Mouse (Mus musculus): ENCODE measurements around the gene Cd151. TPM values are rescaled to one million over a fixed set of nuclear protein-coding genes. Genes with fewer than 3 reads are reported as not detected.

The Cd151 gene
- total RNA-seq (2015; ENCODE audit: low replicate concordance) (16.6 and 20.1 TPM in 2 replicates), total RNA-seq (2017; ENCODE audit: low replicate concordance) (24.1 and 30.7 TPM in 2 replicates)

- peak; percentile 73 for ATAC-seq (replicated peaks; ENCODE audit: low FRiP score, poor library complexity, severe bottlenecking)
Observed at GRCm38 (mm10) chr7:141467230-141468030, at the start of gene Cd151. Cd151 (plus strand) TSS chr7:141467392.

DNA sequence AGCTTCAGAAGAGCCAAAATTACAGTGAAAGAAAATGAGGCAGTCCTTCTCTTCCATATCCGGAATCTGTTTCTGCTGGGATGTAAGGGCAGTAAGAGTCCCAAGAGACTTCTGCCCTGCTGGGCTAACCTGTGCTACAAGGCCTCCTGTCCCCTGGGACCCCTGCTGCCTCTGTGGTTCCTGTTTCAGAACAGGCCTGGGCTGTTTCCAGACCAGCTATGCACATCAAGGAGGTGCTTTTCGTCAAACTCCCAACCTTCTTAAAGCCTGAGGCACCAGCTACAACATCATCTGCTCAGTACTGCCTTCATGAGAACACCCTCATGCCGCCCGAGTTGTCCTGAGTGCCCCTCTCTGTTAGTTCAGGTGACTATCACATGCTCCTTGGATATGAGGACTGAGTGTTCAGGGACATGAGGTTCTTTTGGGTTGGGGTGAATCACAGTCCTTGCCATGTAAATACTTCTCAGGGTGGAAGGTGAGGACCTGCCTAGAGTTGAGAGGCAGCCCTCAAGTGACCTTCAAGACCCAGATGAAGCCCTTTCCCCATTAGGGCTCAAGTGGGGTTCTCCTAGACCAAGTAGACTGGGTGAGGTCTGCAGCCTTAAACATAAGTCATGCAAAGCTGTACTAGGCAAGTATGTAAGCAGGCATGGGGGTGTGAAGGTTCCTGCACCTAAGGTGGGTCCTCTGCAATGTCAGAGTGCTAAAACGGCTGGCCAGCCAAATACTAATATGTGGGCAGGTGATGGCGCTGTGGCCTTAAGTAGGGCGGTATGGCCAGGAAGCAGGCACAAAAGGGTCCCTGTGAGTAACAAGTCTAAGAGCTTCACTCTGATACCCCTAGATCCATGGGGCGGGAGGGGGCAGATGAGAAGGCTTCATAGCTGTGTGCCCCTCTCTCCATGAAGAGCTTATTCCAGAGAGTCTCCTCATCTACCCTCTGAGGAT, 49.2 kb upstream of the Cd151 start:
- ATAC-seq (replicated peaks; ENCODE audit: low FRiP score, poor library complexity, severe bottlenecking) = no peak

DNA sequence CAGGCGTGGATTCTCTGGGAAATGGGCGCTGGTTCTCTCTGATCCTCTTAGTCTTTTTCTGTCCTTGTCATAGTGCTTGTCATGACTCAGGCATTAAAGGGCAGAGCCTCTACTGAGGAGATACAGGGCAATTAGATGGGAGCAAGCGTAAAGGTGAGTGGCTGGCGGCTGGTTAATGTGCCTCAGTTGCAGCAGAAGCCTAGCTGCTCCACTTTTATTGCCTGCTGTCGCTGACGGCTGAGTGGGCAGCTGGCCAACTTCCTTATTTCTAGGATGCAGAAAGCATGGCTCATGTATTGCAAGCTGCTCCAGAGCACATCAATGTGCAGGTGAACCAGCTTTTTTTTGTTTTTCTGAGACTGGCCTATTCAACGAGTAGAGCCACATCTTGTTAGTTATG, 48.2 kb upstream of the Cd151 start:
- no peak for ATAC-seq (replicated peaks; ENCODE audit: low FRiP score, poor library complexity, severe bottlenecking)

DNA sequence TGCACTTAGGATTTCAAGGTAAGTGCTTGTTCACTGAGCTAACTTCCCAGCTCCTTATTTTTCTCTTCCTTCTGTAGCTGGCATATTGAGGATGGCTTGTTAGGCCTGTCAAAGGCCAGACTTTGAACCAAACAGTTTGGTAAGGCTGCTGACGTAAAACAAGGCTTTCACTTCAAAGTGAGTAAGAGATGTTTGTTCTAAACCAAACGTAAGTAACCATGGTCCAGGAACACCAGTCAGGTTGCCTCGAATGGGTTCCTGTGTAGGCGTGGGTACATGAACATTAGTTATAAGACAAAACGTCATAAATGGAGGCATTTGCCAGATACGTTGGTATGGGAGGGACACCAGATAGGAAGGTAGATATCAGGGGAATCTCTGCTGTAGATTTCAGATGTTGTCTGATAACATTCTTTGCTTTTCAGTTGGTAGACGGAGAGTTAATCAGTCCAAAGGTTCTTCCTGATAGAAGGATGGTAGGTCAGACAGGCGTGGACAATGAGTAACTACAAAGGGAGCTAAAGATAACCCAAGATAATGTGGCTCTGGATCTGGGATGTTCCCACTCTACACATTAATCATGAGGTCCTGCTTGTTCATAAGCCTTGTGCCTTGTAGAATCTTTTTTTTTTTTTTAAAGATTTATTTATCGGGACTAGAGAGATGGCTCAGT, 47.0 kb upstream of the Cd151 start:
- no peak for ATAC-seq (replicated peaks; ENCODE audit: low FRiP score, poor library complexity, severe bottlenecking)

GRCm38 (mm10) chr7:141423811-141424210, 43.4 kb upstream of the Cd151 start:
- no peak for ATAC-seq (replicated peaks; ENCODE audit: low FRiP score, poor library complexity, severe bottlenecking)

GRCm38 (mm10) chr7:141426948-141427730, 40.1 kb upstream of the Cd151 start:
- ATAC-seq (replicated peaks; ENCODE audit: low FRiP score, poor library complexity, severe bottlenecking) = no peak

- no peak for ATAC-seq (replicated peaks; ENCODE audit: low FRiP score, poor library complexity, severe bottlenecking)
Observed at GRCm38 (mm10) chr7:141428701-141429100, 38.5 kb upstream of the Cd151 start.

- no peak for ATAC-seq (replicated peaks; ENCODE audit: low FRiP score, poor library complexity, severe bottlenecking)
Observed at GRCm38 (mm10) chr7:141429310-141429709, 37.9 kb upstream of the Cd151 start, which contains the start of gene Cend1. Cend1 (minus strand) TSS chr7:141429491.

DNA sequence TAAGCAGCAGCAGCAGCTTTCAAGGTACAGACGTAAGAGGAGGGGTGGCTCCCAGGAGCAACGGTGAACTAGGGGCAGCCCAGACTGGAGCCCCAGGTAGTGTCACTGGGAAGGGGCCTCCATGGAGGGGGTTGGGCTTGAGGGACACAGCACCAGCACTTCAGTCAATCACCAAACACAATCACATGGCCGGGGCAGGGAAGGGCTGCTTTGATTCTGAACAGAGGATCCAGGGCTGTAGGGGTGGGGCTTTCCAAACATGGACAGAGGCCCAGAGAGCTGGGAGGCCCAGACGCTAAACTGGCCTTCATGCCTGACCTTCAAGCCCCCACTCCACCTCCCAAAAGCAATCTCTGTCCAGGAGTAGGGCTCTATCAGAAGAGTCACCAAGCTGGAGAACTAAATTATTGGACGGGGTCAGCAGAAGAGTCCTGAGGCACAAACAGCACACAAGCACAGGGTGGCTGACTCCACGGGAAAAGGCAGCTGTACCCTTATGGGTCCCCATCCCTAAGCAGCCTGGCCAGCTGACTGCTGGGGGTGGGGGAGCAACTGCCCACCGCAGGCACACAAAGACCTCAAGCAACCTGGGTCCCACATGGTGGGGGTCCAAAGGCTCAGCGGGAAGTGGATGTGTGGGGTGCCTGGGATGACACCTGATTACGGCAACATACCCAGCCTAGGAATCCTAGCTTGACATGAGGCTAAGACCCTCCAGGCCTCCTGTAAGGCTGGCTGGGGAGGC, 37.2 kb upstream of the Cd151 start:
- ATAC-seq (replicated peaks; ENCODE audit: low FRiP score, poor library complexity, severe bottlenecking) = no peak

DNA sequence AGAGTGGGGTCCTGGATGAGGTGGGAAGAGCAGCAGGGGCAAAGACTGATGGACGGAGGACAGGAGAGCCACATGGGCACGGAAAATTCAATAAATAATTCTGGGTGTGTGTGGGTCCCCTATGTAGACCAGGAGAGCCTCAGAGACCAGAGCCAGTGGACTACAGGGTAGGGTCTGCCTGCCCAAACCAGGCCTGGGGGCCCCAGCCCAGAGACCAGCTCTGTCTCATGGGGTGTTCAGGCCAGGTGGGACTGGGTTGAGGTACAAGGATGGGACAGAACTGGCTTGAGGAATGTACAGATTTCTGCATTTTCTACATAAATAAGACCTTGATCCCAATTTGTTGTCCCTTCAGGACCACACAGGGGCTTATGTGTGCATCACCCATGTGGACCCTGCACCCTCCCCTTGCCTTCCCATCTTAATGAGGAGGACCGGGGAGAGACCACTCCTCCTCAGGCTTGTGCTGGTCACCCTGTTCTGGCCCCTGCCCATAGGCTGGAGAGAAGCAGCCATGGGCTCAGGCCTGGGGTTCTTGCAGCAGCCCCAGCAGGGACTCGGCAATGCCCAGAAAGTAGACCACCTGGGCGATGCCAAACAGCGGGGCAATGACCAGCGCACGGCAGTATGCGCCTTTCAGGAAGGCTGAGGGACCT, 36.5 kb upstream of the Cd151 start:
- ATAC-seq (replicated peaks; ENCODE audit: low FRiP score, poor library complexity, severe bottlenecking) = no peak

DNA sequence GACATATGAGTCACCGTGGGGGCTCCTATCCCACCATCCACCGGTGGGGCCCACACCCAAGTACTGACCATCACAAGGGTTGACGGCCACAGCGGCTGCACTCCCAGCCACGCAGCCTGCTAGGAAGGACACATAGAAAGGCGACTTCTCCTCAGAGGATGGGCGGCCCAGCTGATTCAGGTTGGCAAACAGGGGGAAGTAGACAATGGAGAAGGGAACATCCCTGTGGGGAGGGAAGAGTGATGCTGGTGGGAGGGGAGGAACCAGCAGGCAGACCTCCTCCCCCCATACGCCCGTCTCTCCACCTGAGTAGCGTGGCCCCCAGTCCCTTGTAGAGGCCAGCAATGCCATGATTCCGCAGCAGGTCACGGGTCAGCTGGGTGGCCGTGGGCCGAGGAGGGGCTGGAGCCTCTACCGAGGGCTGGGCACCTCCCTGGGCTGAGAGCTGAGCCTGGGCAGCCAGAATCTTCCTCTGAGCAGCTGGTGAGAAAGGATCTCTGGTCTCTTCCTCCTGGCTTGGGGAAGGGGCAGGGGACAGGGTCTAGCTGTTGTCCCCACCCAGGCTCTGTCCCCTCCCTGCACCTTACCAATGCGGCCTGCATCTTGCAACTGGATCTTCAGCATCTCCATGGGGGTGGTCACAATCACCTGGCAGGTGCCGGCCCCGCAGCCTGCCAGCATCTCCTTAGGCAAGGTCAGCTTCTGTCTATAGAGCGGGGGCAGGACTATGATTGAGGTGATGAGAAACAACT, 35.6 kb upstream of the Cd151 start:
- ATAC-seq (replicated peaks; ENCODE audit: low FRiP score, poor library complexity, severe bottlenecking) = no peak

DNA sequence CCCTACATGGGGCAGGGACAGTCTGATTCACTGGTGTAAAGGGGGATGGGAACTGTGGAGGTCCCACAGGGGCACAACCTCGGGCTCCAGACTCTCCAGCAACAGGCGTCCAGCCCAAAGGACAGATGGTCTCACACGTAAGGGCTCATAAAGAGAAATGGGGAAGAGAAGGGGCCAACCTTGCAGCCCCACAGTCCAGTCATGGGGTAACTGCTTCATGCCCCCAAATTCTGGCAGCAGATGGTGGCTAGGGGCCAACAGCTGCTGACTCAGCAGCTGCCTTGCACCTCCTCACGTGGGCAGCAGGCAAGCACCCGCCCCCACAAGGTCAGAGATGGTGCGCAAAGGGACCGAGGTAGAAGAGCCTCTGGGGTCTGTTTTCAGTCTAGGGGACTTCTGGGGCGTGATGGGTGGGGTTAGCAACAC, 35.0 kb upstream of the Cd151 start:
- no peak for ATAC-seq (replicated peaks; ENCODE audit: low FRiP score, poor library complexity, severe bottlenecking)

DNA sequence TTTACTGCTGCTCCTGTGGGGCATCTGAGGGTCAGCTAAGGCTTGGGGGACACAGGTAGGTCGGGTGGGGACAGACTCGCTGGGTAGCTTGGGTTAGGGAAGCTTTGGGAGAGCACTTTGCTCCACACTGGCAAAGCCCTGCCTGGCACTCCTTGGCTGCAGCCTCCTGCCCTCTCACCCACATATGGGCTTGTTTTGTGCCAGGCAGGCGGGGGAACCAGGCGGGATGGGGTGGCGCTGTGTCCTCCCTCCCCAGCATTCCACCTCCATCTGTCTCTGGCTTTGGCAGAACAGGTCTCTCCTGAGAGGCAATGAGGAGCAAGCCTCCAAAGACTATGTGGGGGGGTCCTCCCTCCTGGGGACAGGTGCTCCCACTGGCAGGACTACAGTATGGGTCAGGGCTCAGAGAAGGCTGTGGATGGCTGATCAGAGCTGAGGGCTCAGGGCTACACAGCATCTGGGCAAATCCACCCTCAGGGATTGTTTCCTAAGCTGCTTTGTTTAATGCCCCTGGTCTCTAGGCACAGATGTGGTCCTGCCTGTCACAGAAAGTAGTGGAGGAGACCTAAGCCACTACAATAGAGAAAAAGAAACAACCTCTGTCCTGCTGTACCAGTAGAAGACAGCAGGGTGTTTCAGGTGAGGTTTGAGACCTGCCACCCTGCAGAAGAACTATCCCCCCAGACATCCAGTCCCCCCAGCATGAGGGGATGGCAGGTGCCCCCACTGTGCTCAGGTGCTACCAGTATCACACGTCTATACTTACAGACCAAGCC, 34.3 kb upstream of the Cd151 start:
- no peak for ATAC-seq (replicated peaks; ENCODE audit: low FRiP score, poor library complexity, severe bottlenecking)

GRCm38 (mm10) chr7:141433517-141434400, 33.4 kb upstream of the Cd151 start:
- ATAC-seq (replicated peaks; ENCODE audit: low FRiP score, poor library complexity, severe bottlenecking) = no peak

DNA sequence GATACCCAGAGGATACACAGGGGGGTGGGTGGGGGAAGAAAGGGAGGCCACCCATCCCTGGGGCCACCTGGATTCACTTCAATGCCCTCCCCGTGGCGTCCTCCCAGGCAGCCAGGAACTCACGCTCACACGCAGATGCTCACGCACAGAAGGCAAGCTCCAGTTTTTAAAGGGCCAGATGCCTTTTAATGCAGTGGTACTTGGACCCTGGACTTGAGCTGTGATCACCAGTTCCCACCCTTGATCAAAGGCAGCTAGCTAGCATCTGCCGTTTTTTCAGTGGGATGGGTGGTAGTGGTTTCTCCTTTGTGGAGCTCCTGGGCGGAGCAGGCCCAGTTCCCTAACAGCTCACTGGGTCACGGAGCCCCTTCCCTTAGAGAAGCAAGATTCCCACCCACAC, 32.7 kb upstream of the Cd151 start:
- no peak for ATAC-seq (replicated peaks; ENCODE audit: low FRiP score, poor library complexity, severe bottlenecking)

All from erythroid progenitor cell, adult 5-6 weeks (primary cell).